Mouse (Mus musculus) neural tube, embryonic 13.5 days (tissue): ENCODE measurements around the gene 1700007K13Rik. TPM values are rescaled to one million over a fixed set of nuclear protein-coding genes. Genes with fewer than 3 reads are reported as not detected.

Experiments
- polyA plus RNA-seq: library from polyadenylated mRNA; unstranded; fragments of >200 nt; fragmentation: Nextera tagmentation; extraction: Ambion mirVana; gene quantifications from 2 replicates; pipeline ENCODE4 v1.2.1, GENCODE M21; 2015

Gene 1700007K13Rik
- polyA plus RNA-seq, 1 experiment from 2014 or later: 2.6 TPM

Other genes starting within 250 kb of the 1700007K13Rik start
- gene Ppp1r26, start 19.5 kb downstream of the 1700007K13Rik start, polyA plus RNA-seq: 10.3 and 11.1 TPM in 2 replicates
- gene Mrps2, start 1.7 kb upstream of the 1700007K13Rik start, polyA plus RNA-seq: 52.7 and 56.2 TPM in 2 replicates
- gene Gbgt1, start 30.6 kb upstream of the 1700007K13Rik start, polyA plus RNA-seq: 1.6 and 1.7 TPM in 2 replicates
- 2.6 and 4.0 TPM in 2 replicates for gene Gm10134, start 39.8 kb upstream of the 1700007K13Rik start, polyA plus RNA-seq
- 86.3 and 90.7 TPM in 2 replicates for gene Ralgds, start 46.8 kb upstream of the 1700007K13Rik start, polyA plus RNA-seq
- gene Cel, start 97.1 kb upstream of the 1700007K13Rik start, polyA plus RNA-seq: not detected in 2 replicates
- 42.1 and 43.5 TPM in 2 replicates for gene Gtf3c5, start 117.4 kb upstream of the 1700007K13Rik start, polyA plus RNA-seq
- 0.17 and 0.45 TPM in 2 replicates for gene Gfi1b, start 155.7 kb upstream of the 1700007K13Rik start, polyA plus RNA-seq
- gene Tsc1, start 174.9 kb upstream of the 1700007K13Rik start, polyA plus RNA-seq: 30.2 and 36.8 TPM in 2 replicates
- gene Spaca9, start 233.4 kb upstream of the 1700007K13Rik start, polyA plus RNA-seq: 0.64 and 0.85 TPM in 2 replicates
- gene Ak8, start 233.8 kb upstream of the 1700007K13Rik start, polyA plus RNA-seq: 0.50 and 0.73 TPM in 2 replicates